Mouse (Mus musculus) intestine, embryonic 14.5 days (tissue): ENCODE data around the gene Cradd. TPM values are rescaled to one million over a fixed set of nuclear protein-coding genes. Genes with fewer than 3 reads are reported as not detected.

Source experiments
- ATAC-seq: fragments of 200-750 bp; cut with Nextera tagmentation; replicated peaks from 2 replicates; pipeline ENCODE4 v1.8.0; 2017; ENCODE audit warnings: low read depth, moderate number of reproducible peaks, moderate TSS enrichment, moderate library complexity; ENCODE audit not compliant: low FRiP score, low TSS enrichment
- DNase-seq: peaks from one replicate; pipeline ENCODE4 v3.0.0-alpha.2; 2018; ENCODE audit warnings: low spot score
- H3K27ac ChIP-seq: fragments of 300-500 bp; sonication (generic); 2 replicates; pipeline ENCODE4 v1.5.1; 2014; ENCODE audit warnings: low read depth, mild to moderate bottlenecking, control low read depth
- H3K27me3 ChIP-seq: fragments of 300-500 bp; sonication (generic); replicated peaks from 2 replicates; pipeline ENCODE4 v1.6.1; 2014; ENCODE audit warnings: low read length, control low read depth; ENCODE audit not compliant: control insufficient read depth, insufficient read depth
- H3K36me3 ChIP-seq: fragments of 300-500 bp; sonication (generic); 2 replicates; pipeline ENCODE4 v1.6.1; 2014; ENCODE audit warnings: low read length, control low read depth; ENCODE audit not compliant: control insufficient read depth, insufficient read depth
- H3K4me1 ChIP-seq: fragments of 300-500 bp; sonication (generic); replicated peaks from 2 replicates; pipeline ENCODE4 v1.6.1; 2014; ENCODE audit warnings: low read length, control low read depth, mixed read lengths; ENCODE audit not compliant: control insufficient read depth, insufficient read depth
- H3K4me2 ChIP-seq: fragments of 300-500 bp; sonication (generic); 2 replicates; pipeline ENCODE4 v1.6.1; 2014; ENCODE audit warnings: low read length
- H3K4me3 ChIP-seq: fragments of 300-500 bp; sonication (generic); 2 replicates; pipeline ENCODE4 v1.5.1; 2014; ENCODE audit warnings: low read depth, low read length, control low read depth, mixed read lengths
- H3K9ac ChIP-seq: fragments of 300-500 bp; sonication (generic); 2 replicates; pipeline ENCODE4 v1.6.1; 2014; ENCODE audit warnings: mild to moderate bottlenecking, low read length
- H3K9me3 ChIP-seq: fragments of 300-500 bp; sonication (generic); 2 replicates; pipeline ENCODE4 v1.6.1; 2016; ENCODE audit warnings: low read length, control low read depth; ENCODE audit not compliant: control insufficient read depth
- WGBS: fragments of 180-500 bp; shearing (Covaris S2); extraction: QIAGEN DNeasy Blood & Tissue Kit; methylation state at CpG from one replicate; pipeline ENCODE4 v1.1.7; 2014; 5-methylcytosine and 5-hydroxymethylcytosine counted together
- polyA plus RNA-seq: library from polyadenylated mRNA; unstranded; fragments of >200 nt; fragmentation: Nextera tagmentation; extraction: Ambion mirVana; gene quantifications from 2 replicates; pipeline ENCODE4 v1.2.1, GENCODE M21; 2014

The Cradd gene
- polyA plus RNA-seq, 1 experiment from 2014 or later = 13.6 TPM

DNA sequence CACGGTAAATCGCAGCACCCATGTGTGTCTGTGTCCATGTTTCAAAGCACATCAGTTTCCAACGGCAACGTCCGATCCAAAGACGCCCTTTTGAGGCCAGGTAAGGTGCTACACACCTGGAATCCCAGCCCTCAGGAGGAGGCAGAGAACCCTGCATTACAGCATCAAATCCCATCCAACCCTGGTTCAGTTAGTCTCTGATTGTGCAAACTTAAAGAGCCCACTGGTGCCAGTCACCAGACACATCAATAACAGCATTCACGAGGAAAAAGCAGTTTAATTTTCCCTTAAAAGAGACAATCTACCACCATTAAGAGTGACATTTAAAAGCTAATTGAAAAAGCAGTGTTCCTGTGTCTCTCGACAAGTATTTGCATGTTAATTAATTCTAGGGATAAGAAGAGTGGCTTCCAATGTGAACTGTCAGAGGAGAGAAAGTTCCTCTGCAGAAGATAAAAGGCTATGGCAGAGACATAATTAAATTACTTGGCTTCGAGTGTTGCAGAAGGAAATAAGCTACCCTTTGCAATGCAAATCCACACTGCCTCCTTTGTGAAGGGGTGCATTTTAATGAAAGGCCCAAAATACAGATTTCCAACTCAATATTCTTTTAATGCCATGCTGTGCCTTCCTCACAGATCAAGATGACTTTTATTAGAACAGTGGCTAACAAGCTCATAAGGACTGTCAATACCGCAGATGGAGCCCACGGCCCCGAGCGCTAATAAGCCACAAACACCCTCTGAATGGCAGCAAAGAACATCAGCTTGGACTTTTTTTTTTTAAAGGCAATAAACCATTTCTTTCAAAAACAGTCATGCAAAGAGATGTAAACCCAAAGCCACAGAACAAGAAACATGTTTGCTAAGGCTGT is 84.5 kb downstream of the Cradd start:
- Histone ChIP-seq H3K4me2 (no peak overlapping the region), H3K4me1 (peaks cover 3% of the 10 kb centered on the region; the same call in 1 of the 2 replicates), H3K4me3 (no peak overlapping the region), H3K36me3 (no peaks in the 10 kb centered on the region), H3K27me3 (no peaks in the 10 kb centered on the region), H3K27ac (no peak overlapping the region), H3K9me3 (no peaks in the 10 kb centered on the region), H3K9ac (no peak overlapping the region)
- DNase-seq (no peak), ATAC-seq (no peak)
- WGBS = 68% methylated on average over 13 of the region's 13 CpGs

GRCm38 (mm10) chr10:95238667-95239066 is 85.3 kb downstream of the Cradd start:
- H3K9ac ChIP-seq = no peak overlapping the region
- H3K4me1 ChIP-seq = peaks cover 3% of the 10 kb centered on the region; the same call in 1 of the 2 replicates
- no peak overlapping the region for H3K4me2 ChIP-seq
- H3K9me3 ChIP-seq = no peaks in the 10 kb centered on the region
- 69% methylated on average over 2 of the region's 2 CpGs for WGBS
- H3K36me3 ChIP-seq = no peaks in the 10 kb centered on the region
- no peak for ATAC-seq
- no peak overlapping the region for H3K27ac ChIP-seq
- H3K4me3 ChIP-seq = no peak overlapping the region
- DNase-seq = no peak
- no peaks in the 10 kb centered on the region for H3K27me3 ChIP-seq

DNA sequence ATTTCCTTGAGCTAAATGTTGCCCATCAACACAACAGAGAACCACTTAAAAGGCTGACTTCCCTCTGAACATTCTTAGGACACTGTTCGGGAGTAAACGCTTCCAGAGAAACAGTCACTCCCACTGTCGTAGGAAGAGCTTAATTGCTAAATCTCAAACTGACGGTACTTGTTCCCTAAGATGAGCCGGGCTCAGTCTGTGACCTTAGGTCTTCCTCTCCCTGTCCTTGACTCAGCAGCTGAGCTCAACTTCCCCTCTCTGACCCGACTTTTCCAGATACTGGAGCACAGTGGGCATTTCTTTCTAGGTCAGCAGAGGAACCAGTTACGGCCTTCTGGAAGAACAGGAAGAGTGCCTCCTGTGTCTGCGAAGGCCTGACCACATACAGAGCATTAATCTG is 87.7 kb downstream of the Cradd start:
- Histone ChIP-seq H3K4me3 (no peak overlapping the region), H3K9ac (no peak overlapping the region), H3K4me2 (no peak overlapping the region), H3K9me3 (no peaks in the 10 kb centered on the region), H3K27me3 (no peaks in the 10 kb centered on the region), H3K27ac (no peak overlapping the region), H3K36me3 (no peaks in the 10 kb centered on the region), H3K4me1 (peaks cover 17% of the 10 kb centered on the region)
- ATAC-seq = no peak
- 48% methylated on average over 8 of the region's 8 CpGs for WGBS
- DNase-seq = no peak

DNA sequence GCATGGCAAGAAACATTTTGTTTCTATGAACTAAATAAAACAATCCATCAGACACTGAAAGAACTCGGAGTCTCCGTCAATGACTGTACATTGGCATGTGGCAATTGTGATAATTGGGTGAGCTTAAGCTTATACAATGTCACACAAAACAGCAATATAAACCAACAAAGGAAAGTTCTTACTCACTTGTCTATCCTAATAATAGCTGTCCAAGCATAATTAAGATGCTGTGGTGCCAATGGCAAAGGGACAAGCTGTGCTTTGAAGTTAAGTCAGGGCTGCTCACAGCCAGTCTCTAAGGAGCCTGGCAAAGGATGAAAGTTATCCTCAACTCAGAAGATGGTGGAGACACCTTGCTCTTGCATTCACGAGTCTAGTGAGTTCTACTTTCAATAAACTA is 89.3 kb downstream of the Cradd start:
- Histone ChIP-seq H3K4me1 (peaks cover 17% of the 10 kb centered on the region), H3K4me2 (no peak overlapping the region), H3K9me3 (no peaks in the 10 kb centered on the region), H3K4me3 (no peak overlapping the region), H3K9ac (no peak overlapping the region), H3K27ac (no peak overlapping the region), H3K27me3 (no peaks in the 10 kb centered on the region), H3K36me3 (no peaks in the 10 kb centered on the region)
- WGBS = 81% methylated on average over 3 of the region's 3 CpGs
- ATAC-seq (no peak), DNase-seq (no peak)

GRCm38 (mm10) chr10:95233044-95233443 is 90.9 kb downstream of the Cradd start:
- Histone ChIP-seq H3K9ac (no peak overlapping the region), H3K27ac (peak overlapping the region; percentile 33; the same call in 1 of the 2 replicates), H3K4me1 (peaks cover 17% of the 10 kb centered on the region), H3K4me2 (no peak overlapping the region), H3K27me3 (no peaks in the 10 kb centered on the region), H3K36me3 (no peaks in the 10 kb centered on the region), H3K9me3 (no peaks in the 10 kb centered on the region), H3K4me3 (no peak overlapping the region)
- ATAC-seq (no peak), DNase-seq (no peak)
- WGBS = 40% methylated on average over 10 of the region's 10 CpGs

GRCm38 (mm10) chr10:95232554-95232953 is 91.4 kb downstream of the Cradd start:
- Histone ChIP-seq H3K27ac (peak overlapping the region; percentile 33; the same call in 1 of the 2 replicates), H3K4me3 (no peak overlapping the region), H3K27me3 (no peaks in the 10 kb centered on the region), H3K4me1 (peaks cover 17% of the 10 kb centered on the region), H3K9ac (no peak overlapping the region), H3K36me3 (no peaks in the 10 kb centered on the region), H3K9me3 (no peaks in the 10 kb centered on the region), H3K4me2 (no peak overlapping the region)
- ATAC-seq (no peak), DNase-seq (no peak)
- WGBS = 15% methylated on average over 3 of the region's 3 CpGs

GRCm38 (mm10) chr10:95228192-95228591 is 95.7 kb downstream of the Cradd start:
- Histone ChIP-seq H3K36me3 (no peaks in the 10 kb centered on the region), H3K9ac (no peak overlapping the region), H3K4me2 (no peak overlapping the region), H3K4me1 (peaks cover 15% of the 10 kb centered on the region), H3K27me3 (no peaks in the 10 kb centered on the region), H3K9me3 (no peaks in the 10 kb centered on the region), H3K27ac (no peak overlapping the region), H3K4me3 (no peak overlapping the region)
- DNase-seq = no peak
- 65% methylated on average over 6 of the region's 6 CpGs for WGBS
- no peak for ATAC-seq

DNA sequence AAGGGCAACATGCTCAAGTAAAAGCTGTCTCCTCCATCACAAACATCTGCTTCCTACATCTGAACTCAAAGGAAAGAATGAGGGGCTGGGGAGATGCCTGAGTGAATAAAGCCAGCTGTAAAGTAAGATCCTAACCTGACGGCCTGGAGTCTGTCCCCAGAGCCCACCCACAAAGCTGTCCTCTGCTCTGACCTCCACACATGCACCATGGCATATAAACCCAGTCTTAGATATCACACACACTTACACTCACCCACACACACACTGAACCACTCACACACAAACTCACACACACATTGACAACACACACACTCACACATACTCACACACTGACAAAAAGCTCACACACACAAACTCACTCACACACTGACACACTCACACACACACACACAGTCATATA is 96.3 kb downstream of the Cradd start:
- no peak overlapping the region for H3K4me3 ChIP-seq
- no peak overlapping the region for H3K9ac ChIP-seq
- DNase-seq = no peak
- H3K9me3 ChIP-seq = no peaks in the 10 kb centered on the region
- H3K4me2 ChIP-seq = no peak overlapping the region
- ATAC-seq = no peak
- 20% methylated on average over 1 of the region's 1 CpGs for WGBS
- H3K36me3 ChIP-seq = no peaks in the 10 kb centered on the region
- H3K27me3 ChIP-seq = no peaks in the 10 kb centered on the region
- peaks cover 12% of the 10 kb centered on the region for H3K4me1 ChIP-seq
- H3K27ac ChIP-seq = no peak overlapping the region

DNA sequence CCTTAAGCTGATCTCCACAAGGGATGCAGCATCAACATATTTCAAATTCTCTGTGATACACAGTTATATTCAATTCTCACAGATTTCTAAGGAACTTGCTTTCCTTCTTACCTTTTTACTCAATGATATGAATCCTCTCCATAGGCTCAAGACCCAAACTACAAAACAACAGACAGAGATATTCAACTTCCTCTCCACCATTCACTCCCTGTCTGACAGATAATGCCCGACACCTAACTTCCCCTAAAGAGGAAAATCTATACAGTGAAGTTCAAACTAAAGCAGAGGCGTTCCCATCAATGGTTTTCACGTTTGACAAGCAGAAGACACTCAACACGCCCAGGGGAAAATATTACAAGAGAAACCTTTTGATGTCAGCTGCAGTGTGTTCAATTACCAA is 97.2 kb downstream of the Cradd start:
- no peak overlapping the region for H3K9ac ChIP-seq
- H3K9me3 ChIP-seq = no peaks in the 10 kb centered on the region
- 63% methylated on average over 4 of the region's 4 CpGs for WGBS
- ATAC-seq (no peak), DNase-seq (no peak)
- H3K4me1 ChIP-seq = peaks cover 10% of the 10 kb centered on the region
- H3K4me2 ChIP-seq = no peak overlapping the region
- no peaks in the 10 kb centered on the region for H3K36me3 ChIP-seq
- no peak overlapping the region for H3K4me3 ChIP-seq
- no peak overlapping the region for H3K27ac ChIP-seq
- H3K27me3 ChIP-seq = no peaks in the 10 kb centered on the region
